Mouse (Mus musculus) cerebellum, adult (tissue): ENCODE measurements at regions not wholly inside any gene's neighbourhood (a gene's known extent, or its start where the extent isn't known, plus 50 kb on each side); places are given as distances from the start of the nearest gene placed in this dataset.

Source experiments
- ATAC-seq: cut with Nextera tagmentation; 2 replicates; pipeline ENCODE4 v1.9.2; 2017; ENCODE audit warnings: mild to moderate bottlenecking, moderate library complexity, mixed read lengths; ENCODE audit not compliant: insufficient number of reproducible peaks, low FRiP score, low TSS enrichment

- no peak for ATAC-seq
These were observed 56.2 kb upstream of the Akap13 start for GRCm38 (mm10) chr7:75398904-75399724.

- no peak for ATAC-seq
These were observed 54.9 kb upstream of the Akap13 start for GRCm38 (mm10) chr7:75400471-75400870.

- no peak for ATAC-seq
These were observed 50.4 kb upstream of the Akap13 start for GRCm38 (mm10) chr7:75404955-75405354.
